Mouse (Mus musculus) intestine, embryonic 14.5 days (tissue): ENCODE data around the gene BC030867. TPM values are rescaled to one million over a fixed set of nuclear protein-coding genes. Genes with fewer than 3 reads are reported as not detected.
"Not testable (repeated sequence)": the region's sequence is repeated elsewhere in the genome, so short reads cannot be mapped to it uniquely, and the experiment has no call there.

Experiments used
- ATAC-seq: fragments of 200-750 bp; cut with Nextera tagmentation; replicated peaks from 2 replicates; pipeline ENCODE4 v1.8.0; 2017; ENCODE audit warnings: low read depth, moderate number of reproducible peaks, moderate TSS enrichment, moderate library complexity; ENCODE audit not compliant: low FRiP score, low TSS enrichment
- DNase-seq: peaks from one replicate; pipeline ENCODE4 v3.0.0-alpha.2; 2018; ENCODE audit warnings: low spot score
- H3K27ac ChIP-seq: fragments of 300-500 bp; sonication (generic); 2 replicates; pipeline ENCODE4 v1.5.1; 2014; ENCODE audit warnings: low read depth, mild to moderate bottlenecking, control low read depth
- H3K27me3 ChIP-seq: fragments of 300-500 bp; sonication (generic); replicated peaks from 2 replicates; pipeline ENCODE4 v1.6.1; 2014; ENCODE audit warnings: low read length, control low read depth; ENCODE audit not compliant: control insufficient read depth, insufficient read depth
- H3K36me3 ChIP-seq: fragments of 300-500 bp; sonication (generic); 2 replicates; pipeline ENCODE4 v1.6.1; 2014; ENCODE audit warnings: low read length, control low read depth; ENCODE audit not compliant: control insufficient read depth, insufficient read depth
- H3K4me1 ChIP-seq: fragments of 300-500 bp; sonication (generic); replicated peaks from 2 replicates; pipeline ENCODE4 v1.6.1; 2014; ENCODE audit warnings: low read length, control low read depth, mixed read lengths; ENCODE audit not compliant: control insufficient read depth, insufficient read depth
- H3K4me2 ChIP-seq: fragments of 300-500 bp; sonication (generic); 2 replicates; pipeline ENCODE4 v1.6.1; 2014; ENCODE audit warnings: low read length
- H3K4me3 ChIP-seq: fragments of 300-500 bp; sonication (generic); 2 replicates; pipeline ENCODE4 v1.5.1; 2014; ENCODE audit warnings: low read depth, low read length, control low read depth, mixed read lengths
- H3K9ac ChIP-seq: fragments of 300-500 bp; sonication (generic); 2 replicates; pipeline ENCODE4 v1.6.1; 2014; ENCODE audit warnings: mild to moderate bottlenecking, low read length
- H3K9me3 ChIP-seq: fragments of 300-500 bp; sonication (generic); 2 replicates; pipeline ENCODE4 v1.6.1; 2016; ENCODE audit warnings: low read length, control low read depth; ENCODE audit not compliant: control insufficient read depth
- WGBS: fragments of 180-500 bp; shearing (Covaris S2); extraction: QIAGEN DNeasy Blood & Tissue Kit; methylation state at CpG from one replicate; pipeline ENCODE4 v1.1.7; 2014; 5-methylcytosine and 5-hydroxymethylcytosine counted together
- polyA plus RNA-seq: library from polyadenylated mRNA; unstranded; fragments of >200 nt; fragmentation: Nextera tagmentation; extraction: Ambion mirVana; gene quantifications from 2 replicates; pipeline ENCODE4 v1.2.1, GENCODE M21; 2014

BC030867 gene
- polyA plus RNA-seq, 1 experiment from 2014 or later: 16.5 TPM

DNA sequence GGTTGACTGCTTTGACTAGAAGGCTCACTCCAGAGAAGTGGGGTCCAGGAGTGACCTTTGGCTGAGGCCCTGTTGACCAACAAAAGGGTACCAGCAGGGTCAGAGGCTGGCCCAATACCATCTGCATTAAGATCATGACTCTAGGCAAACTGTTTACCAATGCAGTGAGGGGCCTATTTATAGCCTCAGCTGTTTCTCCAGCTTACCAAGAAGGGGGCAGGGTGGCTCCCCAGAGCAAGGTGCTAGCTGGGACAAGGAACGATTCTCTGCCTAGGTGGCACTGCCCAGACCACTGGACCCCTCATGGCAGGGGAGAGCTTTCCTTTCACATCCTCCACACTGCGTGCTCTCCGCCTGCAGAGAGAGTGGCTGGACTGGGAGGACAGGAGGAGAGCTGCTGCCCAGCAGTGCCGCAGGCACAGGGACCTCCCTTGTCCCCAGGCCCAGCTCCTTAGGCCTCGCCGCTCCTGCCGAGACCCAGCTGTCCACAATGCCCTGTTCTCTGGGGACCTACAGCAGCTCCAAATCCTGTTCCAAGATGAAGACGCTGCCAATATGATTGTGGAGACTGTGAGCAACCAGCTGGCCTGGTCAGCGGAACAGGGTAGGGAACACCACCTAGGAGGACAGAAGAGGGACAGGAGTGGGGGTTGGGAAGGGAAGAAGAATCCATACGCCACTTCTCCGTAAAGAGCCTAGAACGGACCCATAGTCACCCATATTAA, 20.0 kb downstream of the BC030867 start, which contains the start of gene Asb16:
Asb16 (plus strand) TSS at position 224 of the 725 bp plus-strand sequence.
- H3K9ac ChIP-seq: no peak within 1 kb of the TSS
- no peak within 1 kb of the TSS for H3K4me3 ChIP-seq
- ATAC-seq (no peak), DNase-seq (no peak)
- no peak within 1 kb of the TSS for H3K27ac ChIP-seq
- H3K27me3 ChIP-seq: no peaks in the 10 kb centered on the region
- 0 out of 2 replicates have a peak, but pooled peaks cover 3% of the 10 kb centered on the region for H3K4me1 ChIP-seq
- H3K4me2 ChIP-seq: no peak within 1 kb of the TSS
- H3K36me3 ChIP-seq: 0 out of 2 replicates have a peak, but pooled peaks cover 4% of the 10 kb centered on the region
- H3K9me3 ChIP-seq: no peaks in the 10 kb centered on the region
- WGBS: 92% methylated on average over 12 of the region's 12 CpGs

DNA sequence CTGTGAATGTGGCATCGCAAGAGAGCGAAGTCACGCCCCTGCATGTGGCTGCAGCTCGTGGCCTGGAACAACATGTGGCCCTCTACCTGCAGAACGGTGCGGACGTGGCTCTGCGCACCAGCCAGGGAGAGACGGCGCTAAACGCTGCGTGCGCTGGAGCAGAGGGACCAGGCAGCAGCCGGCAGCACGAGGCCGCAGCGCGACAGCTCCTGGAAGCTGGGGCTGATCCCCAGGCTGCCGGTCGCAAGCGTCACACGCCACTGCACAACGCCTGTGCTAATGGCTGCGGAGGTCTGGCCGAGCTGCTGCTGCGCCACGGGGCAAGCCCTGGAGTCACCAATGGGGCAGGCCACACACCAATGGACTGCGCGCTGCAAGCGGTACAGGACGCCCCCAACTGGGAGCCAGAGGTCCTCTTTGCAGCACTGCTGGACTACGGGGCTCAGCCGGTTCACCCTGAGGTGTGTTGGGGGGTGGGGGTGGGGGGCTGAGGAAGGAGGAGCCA, 27.8 kb downstream of the BC030867 start:
- H3K4me2 ChIP-seq: peak overlapping the region; percentile 63
- ATAC-seq: peak; percentile 65
- H3K9ac ChIP-seq: peak overlapping the region; percentile 42
- H3K4me3 ChIP-seq: peak overlapping the region; percentile 33
- H3K27me3 ChIP-seq: peaks cover 5% of the 10 kb centered on the region; the same call in 1 of the 2 replicates
- H3K4me1 ChIP-seq: no peaks in the 10 kb centered on the region; the same call in 1 of the 2 replicates
- no peaks in the 10 kb centered on the region for H3K36me3 ChIP-seq
- WGBS: 2% methylated on average over 33 of the region's 33 CpGs
- DNase-seq: peak; percentile 78
- H3K9me3 ChIP-seq: no peaks in the 10 kb centered on the region
- H3K27ac ChIP-seq: no peak overlapping the region

DNA sequence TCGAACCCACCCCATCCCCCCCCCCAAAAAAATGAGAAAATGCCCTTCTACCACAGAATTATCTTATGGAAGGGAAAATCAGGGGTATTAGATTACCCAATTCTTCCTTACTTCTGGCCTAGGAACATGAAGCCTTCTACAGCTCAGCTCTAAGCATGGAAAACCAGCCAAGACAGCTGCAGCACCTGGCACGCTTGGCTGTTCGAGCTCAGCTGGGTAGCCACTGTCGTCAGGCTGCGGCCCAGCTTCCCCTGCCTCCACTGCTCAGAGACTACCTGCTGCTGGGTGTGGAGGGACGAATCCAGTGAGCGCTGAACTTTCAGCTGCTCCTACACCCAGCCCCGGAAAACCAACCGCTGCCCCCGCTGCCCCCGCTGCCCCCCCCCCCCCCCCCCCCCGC, 29.1 kb downstream of the BC030867 start:
- no peak overlapping the region for H3K9ac ChIP-seq
- no peak overlapping the region for H3K4me2 ChIP-seq
- DNase-seq (no peak), ATAC-seq (no peak)
- H3K36me3 ChIP-seq: no peaks in the 10 kb centered on the region
- H3K4me1 ChIP-seq: no peaks in the 10 kb centered on the region; the same call in 1 of the 2 replicates
- H3K27me3 ChIP-seq: peaks cover 5% of the 10 kb centered on the region; the same call in 1 of the 2 replicates
- H3K9me3 ChIP-seq: no peaks in the 10 kb centered on the region
- H3K4me3 ChIP-seq: no peak overlapping the region
- WGBS: 78% methylated on average over 9 of the region's 12 CpGs
- no peak overlapping the region for H3K27ac ChIP-seq

DNA sequence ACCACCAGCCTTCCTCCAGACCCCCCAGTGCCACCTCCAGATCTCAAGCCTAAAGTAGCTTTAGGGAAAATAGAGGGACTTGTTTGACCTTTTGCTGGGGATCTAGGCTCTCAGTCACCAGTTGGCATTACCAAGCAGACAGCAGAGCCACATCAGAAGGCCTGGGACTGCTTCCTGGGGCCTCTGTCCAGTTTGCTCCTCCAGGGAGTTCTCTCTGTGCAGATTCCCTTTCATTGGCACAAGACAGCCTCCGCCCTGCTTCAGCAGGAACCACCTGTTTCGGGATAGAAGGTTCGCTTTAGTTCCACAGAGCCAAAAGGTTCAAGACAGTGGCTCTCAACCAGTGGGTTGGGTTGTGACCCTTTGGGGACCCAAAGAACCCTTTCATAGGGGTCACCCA, 30.9 kb downstream of the BC030867 start:
- ATAC-seq: no peak
- H3K27ac ChIP-seq: no peak overlapping the region
- no peak for DNase-seq
- H3K4me1 ChIP-seq: no peaks in the 10 kb centered on the region; the same call in 1 of the 2 replicates
- H3K27me3 ChIP-seq: peaks cover 5% of the 10 kb centered on the region; the same call in 1 of the 2 replicates
- WGBS: 92% methylated on average over 3 of the region's 3 CpGs
- H3K9me3 ChIP-seq: no peaks in the 10 kb centered on the region
- H3K36me3 ChIP-seq: no peaks in the 10 kb centered on the region
- H3K4me2 ChIP-seq: no peak overlapping the region
- H3K9ac ChIP-seq: no peak overlapping the region
- H3K4me3 ChIP-seq: no peak overlapping the region

DNA sequence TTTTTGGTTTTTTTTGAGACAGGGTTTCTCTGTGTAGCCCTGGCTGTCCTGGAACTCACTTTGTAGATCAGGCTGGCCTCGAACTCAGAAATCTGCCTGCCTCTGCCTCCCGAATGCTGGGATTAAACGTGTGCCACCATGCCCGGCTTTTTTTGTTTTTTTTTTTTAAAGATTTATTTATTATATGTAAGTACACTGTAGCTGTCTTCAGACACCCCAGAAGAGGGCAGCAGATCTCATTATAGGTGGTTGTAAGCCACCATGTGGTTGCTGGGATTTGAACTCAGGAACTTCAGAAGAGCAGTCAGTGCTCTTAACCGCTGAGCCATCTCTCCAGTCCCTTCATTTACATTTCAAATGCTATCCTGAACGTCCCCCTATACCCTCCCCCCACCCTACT, 31.6 kb downstream of the BC030867 start:
- WGBS: 72% methylated on average over 6 of the region's 6 CpGs
- not testable (repeated sequence) for DNase-seq, H3K36me3 ChIP-seq, H3K4me1 ChIP-seq, ATAC-seq, H3K9me3 ChIP-seq, H3K27me3 ChIP-seq, H3K9ac ChIP-seq, H3K27ac ChIP-seq, H3K4me3 ChIP-seq, H3K4me2 ChIP-seq

DNA sequence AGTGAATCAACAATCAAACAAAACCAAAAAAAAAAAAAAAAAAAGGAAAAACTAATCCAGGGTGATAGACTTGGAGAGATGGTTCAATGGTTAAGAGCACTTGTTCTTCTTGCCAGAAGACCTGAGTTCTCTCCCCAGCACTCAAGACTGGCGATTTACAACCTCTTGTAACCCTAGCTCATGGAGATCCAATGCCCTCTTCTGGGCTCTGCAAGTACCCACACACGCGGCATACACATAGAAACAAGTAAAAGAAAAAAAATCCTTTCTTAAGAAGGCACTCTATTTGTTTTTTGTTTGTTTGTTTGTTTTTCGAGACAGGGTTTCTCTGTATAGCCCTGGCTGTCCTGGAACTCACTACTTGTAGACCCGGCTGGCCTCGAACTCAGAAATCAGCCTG, 35.2 kb downstream of the BC030867 start:
- ATAC-seq (no peak), DNase-seq (no peak)
- Histone ChIP-seq H3K9ac (no peak overlapping the region), H3K36me3 (peaks cover 16% of the 10 kb centered on the region), H3K9me3 (no peaks in the 10 kb centered on the region), H3K27ac (no peak overlapping the region; the same call in 1 of the 2 replicates), H3K4me3 (peak overlapping the region; percentile 71), H3K4me1 (peaks cover 11% of the 10 kb centered on the region), H3K27me3 (no peaks in the 10 kb centered on the region), H3K4me2 (peak overlapping the region; percentile 52)
- WGBS: 92% methylated on average over 6 of the region's 6 CpGs

DNA sequence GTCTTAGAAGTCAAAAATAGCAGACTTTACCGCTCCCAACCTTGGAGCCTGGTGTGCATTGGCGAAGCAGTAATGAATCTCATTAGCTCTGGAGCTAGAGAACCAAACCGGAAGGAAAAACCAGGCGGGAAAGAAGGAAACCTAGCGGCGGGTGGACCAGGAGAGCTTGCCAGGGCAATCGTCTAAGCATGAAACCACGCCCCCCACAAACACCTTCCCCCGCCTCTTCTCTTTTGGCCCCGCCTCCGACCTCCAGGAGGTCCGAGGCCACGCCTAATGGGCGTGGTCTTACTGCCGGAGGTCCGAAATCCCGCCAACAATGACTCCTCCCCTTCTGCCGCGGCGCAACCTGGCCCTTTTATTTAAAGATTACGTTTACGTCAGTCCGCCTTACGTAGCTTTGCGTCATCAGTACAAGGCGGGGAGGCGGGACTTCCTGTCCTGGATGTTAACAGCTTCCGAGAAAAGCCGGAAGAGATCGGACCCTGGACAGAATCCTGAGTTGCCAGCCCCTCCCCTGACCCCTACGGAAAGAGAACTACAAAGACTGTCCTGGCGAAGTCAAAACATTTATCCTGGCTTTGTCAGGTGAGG, 35.9 kb downstream of the BC030867 start, which contains the start of gene Tmub2:
Tmub2 (plus strand) TSS at position 431 of the 594 bp plus-strand sequence.
- H3K9ac ChIP-seq: peak within 1 kb of the TSS; percentile 53
- 1% methylated on average over 32 of the region's 32 CpGs for WGBS

DNA sequence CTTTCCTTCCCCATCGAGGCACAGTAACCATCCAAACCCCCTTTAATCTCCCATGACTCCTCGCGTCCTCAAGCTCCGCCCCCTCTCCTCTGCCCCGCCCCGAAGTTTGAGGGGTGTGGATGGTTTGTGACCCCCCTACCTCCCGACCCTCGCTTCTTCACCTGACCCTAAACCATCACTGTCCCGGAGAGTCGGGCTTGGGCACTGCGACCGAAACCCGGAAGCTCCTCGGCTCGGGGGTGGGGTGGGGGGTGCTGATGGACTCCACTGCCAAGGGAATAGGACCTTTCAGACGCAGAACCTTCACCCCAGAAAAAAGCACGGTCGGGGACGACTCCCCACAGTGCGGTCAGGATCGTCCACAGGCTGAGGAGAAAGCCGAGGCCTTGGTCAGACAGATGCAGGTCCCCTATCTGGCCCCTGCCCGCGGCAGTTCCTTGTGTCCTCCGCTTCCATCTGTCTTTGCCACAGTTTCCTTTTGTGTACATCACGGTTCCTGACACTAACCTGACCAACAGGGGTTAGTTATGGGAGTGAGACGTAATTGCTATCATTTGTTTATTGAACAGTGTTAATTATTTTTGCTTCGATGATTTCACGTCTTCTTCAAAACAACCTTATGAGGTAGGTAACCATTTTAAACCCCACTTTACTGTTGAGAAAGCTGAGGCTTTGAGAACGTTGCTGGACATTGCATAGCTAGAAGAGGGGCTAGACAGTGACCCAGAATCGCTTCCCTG, 36.6 kb downstream of the BC030867 start:
- Histone ChIP-seq H3K27me3 (no peaks in the 10 kb centered on the region), H3K9ac (peak overlapping the region; percentile 53), H3K4me1 (peaks cover 11% of the 10 kb centered on the region), H3K27ac (peak overlapping the region; percentile 68; the same call in 1 of the 2 replicates), H3K36me3 (peaks cover 27% of the 10 kb centered on the region), H3K4me3 (peak overlapping the region; percentile 71), H3K9me3 (no peaks in the 10 kb centered on the region), H3K4me2 (peak overlapping the region; percentile 52)
- no peak for DNase-seq
- 3% methylated on average over 30 of the region's 31 CpGs for WGBS
- ATAC-seq: peak; percentile 56

More for the DNA sequence above, 35.9 kb downstream of the BC030867 start, which contains the start of gene Tmub2:
- Histone ChIP-seq H3K27me3 (no peaks in the 10 kb centered on the region), H3K4me3 (peak within 1 kb of the TSS; percentile 71), H3K4me1 (peaks cover 11% of the 10 kb centered on the region), H3K9me3 (no peaks in the 10 kb centered on the region), H3K4me2 (peak within 1 kb of the TSS; percentile 52), H3K27ac (peak within 1 kb of the TSS; percentile 68; the same call in 1 of the 2 replicates), H3K36me3 (peaks cover 20% of the 10 kb centered on the region)
- ATAC-seq (peak; percentile 90), DNase-seq (peak; percentile 94)
